Mouse (Mus musculus) embryonic facial prominence, embryonic 15.5 days (tissue): Measurements from ENCODE around the gene Gon7. TPM values are rescaled to one million over a fixed set of nuclear protein-coding genes. Genes with fewer than 3 reads are reported as not detected.

Experiments
- ATAC-seq: fragments of 200-750 bp; cut with Nextera tagmentation; 2 replicates; pipeline ENCODE4 v1.8.0; 2017; ENCODE audit warnings: low read depth, moderate TSS enrichment; ENCODE audit not compliant: insufficient number of reproducible peaks, low FRiP score, low TSS enrichment
- H3K27ac ChIP-seq: fragments of 300-500 bp; sonication (generic); replicated peaks from 2 replicates; pipeline ENCODE4 v1.5.1; 2015; ENCODE audit warnings: mild to moderate bottlenecking, inconsistent platforms
- H3K27me3 ChIP-seq: fragments of 300-500 bp; sonication (generic); 2 replicates; pipeline ENCODE4 v1.6.1; 2015; ENCODE audit warnings: inconsistent platforms
- H3K36me3 ChIP-seq: fragments of 300-500 bp; sonication (generic); 2 replicates; pipeline ENCODE4 v1.6.1; 2015; ENCODE audit warnings: mild to moderate bottlenecking, inconsistent platforms
- H3K4me1 ChIP-seq: fragments of 300-500 bp; sonication (generic); 2 replicates; pipeline ENCODE4 v1.6.1; 2015; ENCODE audit warnings: inconsistent platforms
- H3K4me2 ChIP-seq: fragments of 300-500 bp; sonication (generic); replicated peaks from 2 replicates; pipeline ENCODE4 v1.6.1; 2015; ENCODE audit warnings: mild to moderate bottlenecking, inconsistent platforms
- H3K4me3 ChIP-seq: fragments of 300-500 bp; sonication (generic); replicated peaks from 2 replicates; pipeline ENCODE4 v1.5.1; 2015; ENCODE audit warnings: mild to moderate bottlenecking, inconsistent platforms
- H3K9ac ChIP-seq: fragments of 300-500 bp; sonication (generic); 2 replicates; pipeline ENCODE4 v1.6.1; 2015; ENCODE audit warnings: inconsistent platforms
- H3K9me3 ChIP-seq: fragments of 300-500 bp; sonication (generic); replicated peaks from 2 replicates; pipeline ENCODE4 v1.6.1; 2016; ENCODE audit warnings: inconsistent platforms
- WGBS: fragments of 180-500 bp; shearing (Covaris S2); methylation state at CpG from one replicate; pipeline ENCODE4 v1.1.7; 2015; 5-methylcytosine and 5-hydroxymethylcytosine counted together
- polyA plus RNA-seq: library from polyadenylated mRNA; unstranded; fragments of >200 nt; fragmentation: Nextera tagmentation; extraction: Ambion mirVana; gene quantifications from 2 replicates; pipeline ENCODE4 v1.2.1, GENCODE M21; 2015

Gon7 gene
- polyA plus RNA-seq, 1 experiment from 2014 or later = 24.3 TPM

- Histone ChIP-seq H3K4me1 (peaks cover 5% of the 10 kb centered on the region; the same call in 1 of the 2 replicates), H3K27me3 (no peaks in the 10 kb centered on the region), H3K27ac (no peak overlapping the region), H3K9me3 (no peaks in the 10 kb centered on the region), H3K9ac (no peak overlapping the region), H3K36me3 (no peaks in the 10 kb centered on the region), H3K4me3 (0 out of 2 replicates have a peak overlapping the region, but pooled peaks have one; percentile 2), H3K4me2 (peak overlapping the region; percentile 28; the same call in 1 of the 2 replicates)
- no peak; the same call in 1 of the 2 replicates for ATAC-seq
- WGBS = 17% methylated on average over 13 of the region's 13 CpGs
These were observed 37.9 kb downstream of the Gon7 start for GRCm38 (mm10) chr12:102719552-102720315.

- no peak for ATAC-seq
- H3K36me3 ChIP-seq = no peaks in the 10 kb centered on the region
- no peak overlapping the region for H3K9ac ChIP-seq
- no peaks in the 10 kb centered on the region for H3K27me3 ChIP-seq
- 0 out of 2 replicates have a peak, but pooled peaks cover 2% of the 10 kb centered on the region for H3K4me1 ChIP-seq
- H3K27ac ChIP-seq = no peak overlapping the region
- no peak overlapping the region for H3K4me2 ChIP-seq
- no peak overlapping the region for H3K4me3 ChIP-seq
- no peaks in the 10 kb centered on the region for H3K9me3 ChIP-seq
- 81% methylated on average over 10 of the region's 10 CpGs for WGBS
These were observed 42.8 kb downstream of the Gon7 start for GRCm38 (mm10) chr12:102714654-102715395.

- no peaks in the 10 kb centered on the region for H3K27me3 ChIP-seq
- H3K4me3 ChIP-seq = no peak overlapping the region
- H3K4me2 ChIP-seq = no peak overlapping the region
- H3K9ac ChIP-seq = no peak overlapping the region
- H3K4me1 ChIP-seq = 0 out of 2 replicates have a peak, but pooled peaks cover 2% of the 10 kb centered on the region
- H3K36me3 ChIP-seq = no peaks in the 10 kb centered on the region
- 69% methylated on average over 2 of the region's 2 CpGs for WGBS
- no peak for ATAC-seq
- no peak overlapping the region for H3K27ac ChIP-seq
- H3K9me3 ChIP-seq = no peaks in the 10 kb centered on the region
These were observed 43.5 kb downstream of the Gon7 start for GRCm38 (mm10) chr12:102714116-102714515.

GRCm38 (mm10) chr12:102713153-102713865, 44.3 kb downstream of the Gon7 start:
- Histone ChIP-seq H3K27ac (no peak overlapping the region), H3K9ac (no peak overlapping the region), H3K4me2 (no peak overlapping the region), H3K36me3 (no peaks in the 10 kb centered on the region), H3K4me1 (0 out of 2 replicates have a peak, but pooled peaks cover 2% of the 10 kb centered on the region), H3K9me3 (no peaks in the 10 kb centered on the region), H3K27me3 (no peaks in the 10 kb centered on the region), H3K4me3 (no peak overlapping the region)
- WGBS = 57% methylated on average over 20 of the region's 20 CpGs
- no peak for ATAC-seq

- Histone ChIP-seq H3K4me1 (peaks cover 4% of the 10 kb centered on the region), H3K4me2 (no peak overlapping the region), H3K4me3 (no peak overlapping the region), H3K9me3 (no peaks in the 10 kb centered on the region), H3K27ac (no peak overlapping the region), H3K36me3 (no peaks in the 10 kb centered on the region), H3K9ac (no peak overlapping the region), H3K27me3 (no peaks in the 10 kb centered on the region)
- no peak for ATAC-seq
- WGBS = 56% methylated on average over 4 of the region's 4 CpGs
These were observed 46.7 kb downstream of the Gon7 start for GRCm38 (mm10) chr12:102710851-102711375.

GRCm38 (mm10) chr12:102709896-102710295, 47.7 kb downstream of the Gon7 start:
- H3K9ac ChIP-seq = no peak overlapping the region
- H3K36me3 ChIP-seq = no peaks in the 10 kb centered on the region
- H3K4me2 ChIP-seq = no peak overlapping the region
- no peaks in the 10 kb centered on the region for H3K9me3 ChIP-seq
- 78% methylated on average over 5 of the region's 5 CpGs for WGBS
- no peaks in the 10 kb centered on the region for H3K27me3 ChIP-seq
- no peak overlapping the region for H3K4me3 ChIP-seq
- no peak for ATAC-seq
- H3K4me1 ChIP-seq = peaks cover 13% of the 10 kb centered on the region
- no peak overlapping the region for H3K27ac ChIP-seq

GRCm38 (mm10) chr12:102708220-102708619, 49.4 kb downstream of the Gon7 start:
- Histone ChIP-seq H3K4me3 (no peak overlapping the region), H3K9me3 (no peaks in the 10 kb centered on the region), H3K4me1 (peaks cover 21% of the 10 kb centered on the region), H3K9ac (no peak overlapping the region), H3K4me2 (no peak overlapping the region), H3K27ac (no peak overlapping the region), H3K36me3 (no peaks in the 10 kb centered on the region), H3K27me3 (no peaks in the 10 kb centered on the region)
- WGBS = 78% methylated on average over 11 of the region's 11 CpGs
- ATAC-seq = no peak

- Histone ChIP-seq H3K4me2 (no peak overlapping the region), H3K9me3 (no peaks in the 10 kb centered on the region), H3K9ac (no peak overlapping the region), H3K4me3 (no peak overlapping the region), H3K27ac (no peak overlapping the region), H3K4me1 (peaks cover 29% of the 10 kb centered on the region), H3K27me3 (no peaks in the 10 kb centered on the region), H3K36me3 (no peaks in the 10 kb centered on the region)
- 78% methylated on average over 10 of the region's 10 CpGs for WGBS
- ATAC-seq = no peak
These were observed 50.7 kb downstream of the Gon7 start for GRCm38 (mm10) chr12:102706833-102707463.

GRCm38 (mm10) chr12:102705906-102706640, 51.5 kb downstream of the Gon7 start:
- Histone ChIP-seq H3K27ac (no peak overlapping the region), H3K4me3 (peak overlapping the region; percentile 76; the same call in 1 of the 2 replicates), H3K4me2 (peak overlapping the region; percentile 96), H3K4me1 (peaks cover 29% of the 10 kb centered on the region), H3K9ac (no peak overlapping the region), H3K36me3 (no peaks in the 10 kb centered on the region), H3K9me3 (no peaks in the 10 kb centered on the region), H3K27me3 (no peaks in the 10 kb centered on the region)
- WGBS = 69% methylated on average over 6 of the region's 6 CpGs
- ATAC-seq = no peak

GRCm38 (mm10) chr12:102705216-102705871, 52.3 kb downstream of the Gon7 start:
- Histone ChIP-seq H3K4me3 (peak overlapping the region; percentile 76), H3K27ac (peak overlapping the region; percentile 89), H3K4me1 (peaks cover 29% of the 10 kb centered on the region), H3K9me3 (no peaks in the 10 kb centered on the region), H3K4me2 (peak overlapping the region; percentile 96), H3K36me3 (no peaks in the 10 kb centered on the region), H3K9ac (peak overlapping the region; percentile 75), H3K27me3 (no peaks in the 10 kb centered on the region)
- ATAC-seq = peak; percentile 68
- 1% methylated on average over 45 of the region's 45 CpGs for WGBS
